Mouse (Mus musculus) hindbrain, postnatal 0 days (tissue): ENCODE data around the gene Lemd1. TPM values are rescaled to one million over a fixed set of nuclear protein-coding genes. Genes with fewer than 3 reads are reported as not detected.

Experiments used
- ATAC-seq: fragments of 200-750 bp; cut with Nextera tagmentation; 2 replicates; pipeline ENCODE4 v1.8.0; 2017; ENCODE audit warnings: mild to moderate bottlenecking, moderate TSS enrichment, moderate library complexity
- DNase-seq: peaks from one replicate; pipeline ENCODE4 v3.0.0-alpha.2; 2015; ENCODE audit warnings: low spot score
- H3K27ac ChIP-seq: fragments of 300-500 bp; sonication (generic); 2 replicates; pipeline ENCODE4 v1.5.1; 2014; ENCODE audit warnings: mild to moderate bottlenecking
- H3K27me3 ChIP-seq: fragments of 300-500 bp; sonication (generic); 2 replicates; pipeline ENCODE4 v1.6.1; 2014; ENCODE audit warnings: low read length, mixed read lengths; ENCODE audit not compliant: insufficient read depth
- H3K36me3 ChIP-seq: fragments of 300-500 bp; sonication (generic); 2 replicates; pipeline ENCODE4 v1.6.1; 2014; ENCODE audit warnings: low read length, mixed read lengths; ENCODE audit not compliant: insufficient read depth
- H3K4me1 ChIP-seq: fragments of 300-500 bp; sonication (generic); 2 replicates; pipeline ENCODE4 v1.6.1; 2014; ENCODE audit warnings: antibody characterized with exemption, low read length, mixed read lengths; ENCODE audit not compliant: insufficient read depth
- H3K4me2 ChIP-seq: fragments of 300-500 bp; sonication (generic); 2 replicates; pipeline ENCODE4 v1.6.1; 2014; ENCODE audit warnings: low read depth, mild to moderate bottlenecking, low read length, moderate library complexity, mixed read lengths
- H3K4me3 ChIP-seq: fragments of 300-500 bp; sonication (generic); 2 replicates; pipeline ENCODE4 v1.5.1; 2014; ENCODE audit warnings: low read length
- H3K9ac ChIP-seq: fragments of 300-500 bp; sonication (generic); replicated peaks from 2 replicates; pipeline ENCODE4 v1.6.1; 2014; ENCODE audit warnings: mild to moderate bottlenecking, low read length, moderate library complexity, mixed read lengths
- H3K9me3 ChIP-seq: fragments of 300-500 bp; sonication (generic); 2 replicates; pipeline ENCODE4 v1.6.1; 2016; ENCODE audit warnings: low read length, mixed read lengths
- CTCF ChIP-seq: IDR thresholded peaks from 2 replicates; pipeline ENCODE4 v1.5.1; 2016; ENCODE audit warnings: antibody characterized with exemption, control low read depth, low read depth
- WGBS: fragments of 180-500 bp; shearing (Covaris S2); extraction: QIAGEN DNeasy Blood & Tissue Kit; methylation state at CpG from one replicate; pipeline ENCODE4 v1.1.7; 2014; 5-methylcytosine and 5-hydroxymethylcytosine counted together
- polyA plus RNA-seq: library from polyadenylated mRNA; unstranded; fragments of >200 nt; fragmentation: Nextera tagmentation; extraction: Ambion mirVana; gene quantifications from 2 replicates; pipeline ENCODE4 v1.2.1, GENCODE M21; 2015
- total RNA-seq: library from RNA; depleted of rRNA; stranded (reverse); fragments of >200 nt; gene quantifications from 2 replicates; pipeline ENCODE4 v1.2.3, GENCODE M21; 2014; rRNA removed

The Lemd1 gene
- total RNA-seq: 10.9 and 16.6 TPM in 2 replicates
- polyA plus RNA-seq: 7.9 and 9.0 TPM in 2 replicates

DNA sequence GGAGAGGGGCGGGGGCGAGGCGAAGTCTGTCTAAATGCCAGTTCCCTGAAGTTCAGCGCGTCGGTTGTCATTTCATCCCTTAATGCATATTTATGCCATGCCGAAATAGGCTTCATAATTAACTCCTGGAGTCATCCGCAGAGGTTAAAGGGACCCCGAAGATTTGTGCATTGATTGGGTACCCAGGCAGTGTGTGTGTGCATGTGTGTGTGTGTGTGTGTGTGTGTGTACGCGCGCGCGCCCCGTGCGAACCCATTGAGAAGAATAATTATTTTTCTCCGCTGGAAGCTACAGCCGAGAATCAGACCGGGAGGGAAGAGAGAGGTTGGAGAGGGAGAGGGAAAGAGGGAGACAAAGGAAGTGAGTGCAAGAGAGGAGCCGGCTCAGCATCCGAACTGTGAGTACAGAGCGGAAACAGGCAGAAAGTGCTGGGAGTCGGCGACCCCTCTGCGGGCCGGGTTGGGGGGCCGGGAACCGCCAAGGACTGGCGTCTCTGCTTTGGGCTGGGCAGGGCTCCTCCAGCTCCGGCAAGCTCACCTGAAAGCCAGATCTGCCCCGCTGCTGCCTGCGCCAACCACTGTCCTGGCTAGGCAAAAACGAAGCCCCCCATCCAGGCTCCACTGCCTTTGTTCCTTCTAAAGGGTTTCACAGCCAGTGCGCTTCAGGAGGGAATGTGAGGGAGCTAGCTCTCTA is at the start of gene Lemd1, which contains the start of gene AC124108.1:
Gene Lemd1 (plus strand): TSS at position 339 of the 693 bp plus-strand sequence.
Gene AC124108.1 (plus strand): TSS at position 365 of the 693 bp plus-strand sequence.
- no peaks in the 10 kb centered on the region for H3K27me3 ChIP-seq
- no peaks in the 10 kb centered on the region for H3K36me3 ChIP-seq
- DNase-seq: peak; percentile 64
- H3K9ac ChIP-seq: peak within 1 kb of the TSS; percentile 81
- TF ChIP-seq CTCF: no peak
- peak within 1 kb of the TSS; percentile 74 for H3K4me2 ChIP-seq
- H3K4me1 ChIP-seq: peaks cover 12% of the 10 kb centered on the region
- H3K4me3 ChIP-seq: peak within 1 kb of the TSS; percentile 72
- peak within 1 kb of the TSS; percentile 96 for H3K27ac ChIP-seq
- H3K9me3 ChIP-seq: no peaks in the 10 kb centered on the region
- under 1% methylated on average over 34 of the region's 34 CpGs for WGBS
- ATAC-seq: peak; percentile 33

DNA sequence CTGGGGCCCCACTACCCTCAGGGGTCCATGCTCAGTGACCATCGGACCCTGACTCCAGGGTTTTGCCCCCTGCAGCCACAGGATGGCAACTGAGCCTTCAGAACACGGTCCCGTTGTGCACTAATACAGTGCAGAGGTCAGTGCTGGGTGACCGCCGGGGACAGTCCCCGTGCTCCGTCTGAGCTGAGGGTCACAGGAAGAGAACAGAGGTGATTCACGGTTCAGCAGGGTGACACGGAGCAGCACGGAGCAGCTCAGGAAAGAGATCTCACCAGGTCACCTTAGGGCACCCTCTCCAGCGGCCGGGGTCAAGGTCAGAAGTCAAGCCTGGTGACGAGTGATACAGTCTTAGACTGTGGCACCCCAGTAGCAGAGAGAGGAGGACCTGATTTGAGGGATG is 49.5 kb upstream of the Lemd1 start:
- ATAC-seq (no peak), DNase-seq (no peak)
- H3K27me3 ChIP-seq: no peaks in the 10 kb centered on the region
- peaks cover 14% of the 10 kb centered on the region for H3K4me1 ChIP-seq
- no peak overlapping the region for H3K4me3 ChIP-seq
- no peak overlapping the region for H3K9ac ChIP-seq
- H3K27ac ChIP-seq: no peak overlapping the region
- TF ChIP-seq CTCF: no peak
- H3K36me3 ChIP-seq: no peaks in the 10 kb centered on the region
- WGBS: 70% methylated on average over 13 of the region's 13 CpGs
- no peak overlapping the region for H3K4me2 ChIP-seq
- no peaks in the 10 kb centered on the region for H3K9me3 ChIP-seq

DNA sequence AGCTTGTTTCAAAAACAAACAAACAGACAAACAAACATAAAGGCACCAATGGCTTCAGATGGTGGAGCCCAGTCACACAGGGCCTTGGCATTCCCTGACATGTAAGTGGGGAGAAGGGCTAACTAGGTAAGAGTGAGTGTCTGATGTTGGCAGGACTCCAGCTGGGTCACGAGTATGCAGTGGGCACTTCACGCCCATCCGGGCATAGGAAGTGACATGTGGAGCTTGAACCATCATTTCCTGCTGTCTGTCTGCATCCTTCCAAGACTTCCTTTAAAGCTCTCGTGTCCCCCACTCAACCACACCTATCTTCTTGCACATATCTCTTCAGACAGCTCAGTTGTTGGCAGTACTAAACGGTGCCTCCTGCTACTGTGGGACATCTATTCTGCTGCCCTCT is 48.2 kb upstream of the Lemd1 start:
- Histone ChIP-seq H3K27ac (no peak overlapping the region), H3K9me3 (no peaks in the 10 kb centered on the region), H3K9ac (no peak overlapping the region), H3K27me3 (no peaks in the 10 kb centered on the region), H3K36me3 (no peaks in the 10 kb centered on the region), H3K4me3 (no peak overlapping the region), H3K4me1 (peaks cover 14% of the 10 kb centered on the region), H3K4me2 (no peak overlapping the region)
- ATAC-seq (no peak), DNase-seq (no peak)
- WGBS: 66% methylated on average over 5 of the region's 5 CpGs
- no peak for TF ChIP-seq CTCF

DNA sequence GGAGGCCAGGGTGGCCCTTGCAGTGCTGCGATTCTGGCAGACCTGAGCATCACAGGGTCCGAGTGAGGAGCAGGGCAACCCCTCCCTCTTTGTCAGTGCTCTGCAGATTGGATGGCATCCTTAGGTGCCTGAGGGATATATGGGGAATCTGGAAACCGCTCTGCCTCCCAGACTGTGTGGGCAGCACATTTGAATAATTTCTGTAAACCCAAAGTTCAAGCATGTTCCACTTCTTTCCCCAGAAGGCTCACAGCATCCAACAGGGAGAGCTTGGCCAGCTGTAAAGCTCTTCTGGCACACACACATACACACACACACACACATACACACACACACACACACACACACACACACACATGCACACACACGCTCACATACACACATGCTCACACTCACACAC is 47.5 kb upstream of the Lemd1 start:
- peak; percentile 6; the same call in 1 of the 2 replicates for ATAC-seq
- no peak overlapping the region for H3K4me2 ChIP-seq
- no peak overlapping the region; the same call in 1 of the 2 replicates for H3K27ac ChIP-seq

DNA sequence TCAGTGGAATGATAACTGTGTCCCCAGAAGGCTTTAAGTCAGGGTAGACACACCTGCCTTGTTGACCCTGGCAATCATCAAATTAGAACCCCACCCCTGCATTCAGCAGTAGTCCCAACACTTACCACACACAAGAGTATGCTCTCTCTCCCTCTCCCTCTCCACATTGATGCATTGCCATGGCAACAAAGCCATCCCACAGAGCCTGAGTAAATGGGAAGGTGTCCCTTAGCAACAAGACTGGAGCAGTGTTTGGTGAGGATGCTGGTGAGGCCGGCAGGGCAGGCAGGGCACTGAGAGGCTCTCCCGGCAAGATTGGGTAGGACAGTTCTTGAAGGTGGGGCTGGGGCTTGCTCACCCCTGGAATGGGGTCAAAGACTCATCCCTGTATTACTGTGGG is 47.0 kb upstream of the Lemd1 start:
- no peaks in the 10 kb centered on the region for H3K27me3 ChIP-seq
- no peak overlapping the region for H3K9ac ChIP-seq
- WGBS: 7% methylated on average over 2 of the region's 2 CpGs

More for the DNA sequence above, 47.5 kb upstream of the Lemd1 start:
- Histone ChIP-seq H3K9ac (no peak overlapping the region), H3K36me3 (no peaks in the 10 kb centered on the region), H3K4me1 (peaks cover 14% of the 10 kb centered on the region), H3K9me3 (no peaks in the 10 kb centered on the region), H3K4me3 (no peak overlapping the region), H3K27me3 (no peaks in the 10 kb centered on the region)
- 60% methylated on average over 4 of the region's 4 CpGs for WGBS
- no peak for TF ChIP-seq CTCF
- DNase-seq: no peak

DNA sequence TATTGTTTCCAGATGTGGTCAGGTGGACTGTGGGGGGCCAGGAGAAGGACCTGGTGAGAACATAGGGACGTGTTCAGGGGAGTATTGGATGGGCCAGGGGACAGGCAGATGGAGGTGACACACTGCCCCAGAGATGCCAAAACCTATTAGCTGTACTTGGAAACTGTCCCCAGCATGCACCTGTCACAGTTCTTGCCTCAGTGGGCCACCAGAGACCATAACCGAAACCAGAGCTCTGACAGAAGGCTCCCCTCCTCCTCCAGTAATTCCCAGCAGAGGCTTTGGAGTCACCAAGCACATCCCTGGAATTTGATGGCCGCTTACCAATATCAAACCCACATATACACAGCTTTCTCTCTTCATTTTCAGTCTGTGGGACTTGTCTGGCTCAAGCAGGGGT is 46.4 kb upstream of the Lemd1 start:
- H3K27ac ChIP-seq: no peak overlapping the region

More for the DNA sequence above, 47.0 kb upstream of the Lemd1 start:
- no peaks in the 10 kb centered on the region for H3K36me3 ChIP-seq
- no peak overlapping the region for H3K4me2 ChIP-seq
- H3K9me3 ChIP-seq: no peaks in the 10 kb centered on the region
- H3K27ac ChIP-seq: peak overlapping the region; percentile 15; the same call in 1 of the 2 replicates
- ATAC-seq (peak; percentile 77), DNase-seq (peak; percentile 72)
- H3K4me3 ChIP-seq: no peak overlapping the region
- H3K4me1 ChIP-seq: peaks cover 14% of the 10 kb centered on the region
- no peak for TF ChIP-seq CTCF

More for the DNA sequence above, 46.4 kb upstream of the Lemd1 start:
- DNase-seq: no peak
- Histone ChIP-seq H3K4me3 (no peak overlapping the region), H3K4me1 (peaks cover 14% of the 10 kb centered on the region), H3K9me3 (no peaks in the 10 kb centered on the region), H3K9ac (no peak overlapping the region), H3K36me3 (no peaks in the 10 kb centered on the region), H3K4me2 (no peak overlapping the region), H3K27me3 (no peaks in the 10 kb centered on the region)
- TF ChIP-seq CTCF: no peak
- ATAC-seq: no peak
- 69% methylated on average over 3 of the region's 3 CpGs for WGBS
